Mouse (Mus musculus) midbrain, embryonic 15.5 days (tissue): ENCODE data around the gene Olfr1383. TPM values are rescaled to one million over a fixed set of nuclear protein-coding genes. Genes with fewer than 3 reads are reported as not detected.

Source experiments
- polyA plus RNA-seq: library from polyadenylated mRNA; unstranded; fragments of >200 nt; fragmentation: Nextera tagmentation; extraction: Ambion mirVana; gene quantifications from 2 replicates; pipeline ENCODE4 v1.2.1, GENCODE M21; 2015

Gene Olfr1383
- polyA plus RNA-seq, 1 experiment from 2014 or later, result not detected

Other genes with a start within 250 kb of the Olfr1383 start
- 0.05 TPM in 1 of 2 replicates, not detected in the other for gene Olfr1393, start 241.3 kb upstream of the Olfr1383 start, polyA plus RNA-seq
- gene Olfr1392, start 234.4 kb upstream of the Olfr1383 start, polyA plus RNA-seq, result 0.04 and 0.05 TPM in 2 replicates
- gene Olfr10, start 214.9 kb upstream of the Olfr1383 start, polyA plus RNA-seq, result not detected in 2 replicates
- not detected in 2 replicates for gene Olfr1391, start 196.9 kb upstream of the Olfr1383 start, polyA plus RNA-seq
- gene Olfr1390, start 184.5 kb upstream of the Olfr1383 start, polyA plus RNA-seq, result not detected in 2 replicates
- gene Olfr1389, start 96.6 kb upstream of the Olfr1383 start, polyA plus RNA-seq, result not detected in 2 replicates
- gene Olfr1388, start 83.0 kb upstream of the Olfr1383 start, polyA plus RNA-seq, result 0.05 TPM in 1 of 2 replicates, not detected in the other
- not detected in 2 replicates for gene Olfr1387, start 64.3 kb upstream of the Olfr1383 start, polyA plus RNA-seq
- gene Olfr1386, start 54.6 kb upstream of the Olfr1383 start, polyA plus RNA-seq, result not detected in 2 replicates
- gene Olfr1385, start 30.6 kb upstream of the Olfr1383 start, polyA plus RNA-seq, result 0.05 and 0.08 TPM in 2 replicates
- gene Olfr1384, start 12.9 kb upstream of the Olfr1383 start, polyA plus RNA-seq, result not detected in 2 replicates
- not detected in 2 replicates for gene Olfr1382, start 8.6 kb downstream of the Olfr1383 start, polyA plus RNA-seq
- gene Olfr1381, start 23.8 kb downstream of the Olfr1383 start, polyA plus RNA-seq, result not detected in 2 replicates
- not detected in 2 replicates for gene Olfr1380, start 37.2 kb downstream of the Olfr1383 start, polyA plus RNA-seq
- 1.9 TPM in 2 replicates for gene Flt4, start 89.6 kb downstream of the Olfr1383 start, polyA plus RNA-seq
- gene Scgb3a1, start 144.0 kb downstream of the Olfr1383 start, polyA plus RNA-seq, result not detected in 2 replicates
- gene Cnot6, start 193.1 kb downstream of the Olfr1383 start, polyA plus RNA-seq, result 47.4 and 52.2 TPM in 2 replicates